Mouse (Mus musculus) ovary, adult 2 months (tissue): Measurements from ENCODE around the gene Preb. TPM values are rescaled to one million over a fixed set of nuclear protein-coding genes. Genes with fewer than 3 reads are reported as not detected.

Experiments used
- polyA plus RNA-seq: library from polyadenylated mRNA; depleted of rRNA; stranded (reverse); fragments of >200 nt; gene quantifications from 2 replicates; pipeline ENCODE4 v1.2.3, GENCODE M21; 2012; rRNA removed

The Preb gene
- 339 and 366 TPM in 2 replicates for polyA plus RNA-seq

DNA sequence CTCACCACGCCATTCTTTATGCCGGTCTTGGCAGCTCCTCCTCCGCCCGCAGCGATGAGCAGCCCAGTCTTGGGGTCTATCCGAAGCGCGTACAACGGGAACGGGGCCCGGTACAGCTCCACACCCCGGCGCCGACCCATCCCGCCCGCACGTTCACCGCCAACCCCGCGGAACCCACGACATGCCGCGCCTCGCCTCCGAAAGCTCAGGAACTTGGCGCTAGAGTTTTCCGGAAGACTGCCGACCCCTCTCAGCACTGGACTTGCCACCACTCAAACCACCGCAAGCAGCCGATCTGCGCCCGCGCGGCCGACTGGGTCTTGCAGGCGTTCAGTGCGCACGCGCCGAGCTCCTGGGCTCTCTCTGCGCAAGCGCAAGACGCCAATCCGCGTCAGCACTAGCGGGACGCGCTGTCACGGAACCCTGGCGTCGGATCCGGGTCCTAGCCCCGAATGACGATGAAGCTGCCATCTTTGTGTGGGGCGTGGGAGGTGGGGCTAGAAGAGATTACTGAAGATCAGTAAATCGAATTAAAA lies at the start of gene Preb:
Gene Preb, minus strand, starts transcription at position 396 of the 536 bp plus-strand sequence.

DNA sequence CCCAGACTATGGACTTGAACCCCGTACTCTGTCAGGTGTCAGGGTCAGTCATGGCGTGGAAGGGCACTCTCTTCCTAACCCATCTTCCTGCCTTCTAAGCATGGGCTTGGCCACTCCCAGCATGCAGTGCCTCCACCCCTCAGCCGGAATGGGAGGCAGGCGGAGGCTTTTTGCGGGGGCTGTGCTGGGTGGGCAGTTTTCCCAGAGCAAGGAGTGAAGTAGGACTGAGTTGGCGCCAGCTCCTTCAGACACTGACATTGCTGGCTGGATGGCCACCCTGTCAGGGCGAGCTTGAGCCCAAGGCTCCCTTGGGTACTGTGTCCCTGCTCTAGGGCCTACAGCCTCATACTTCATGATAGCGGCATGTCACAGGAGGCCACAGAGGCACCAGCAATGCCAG lies 8.3 kb upstream of the Preb start, which contains the start of gene Tcf23:
Gene Tcf23, plus strand, starts transcription at position 247 of the 400 bp plus-strand sequence.

DNA sequence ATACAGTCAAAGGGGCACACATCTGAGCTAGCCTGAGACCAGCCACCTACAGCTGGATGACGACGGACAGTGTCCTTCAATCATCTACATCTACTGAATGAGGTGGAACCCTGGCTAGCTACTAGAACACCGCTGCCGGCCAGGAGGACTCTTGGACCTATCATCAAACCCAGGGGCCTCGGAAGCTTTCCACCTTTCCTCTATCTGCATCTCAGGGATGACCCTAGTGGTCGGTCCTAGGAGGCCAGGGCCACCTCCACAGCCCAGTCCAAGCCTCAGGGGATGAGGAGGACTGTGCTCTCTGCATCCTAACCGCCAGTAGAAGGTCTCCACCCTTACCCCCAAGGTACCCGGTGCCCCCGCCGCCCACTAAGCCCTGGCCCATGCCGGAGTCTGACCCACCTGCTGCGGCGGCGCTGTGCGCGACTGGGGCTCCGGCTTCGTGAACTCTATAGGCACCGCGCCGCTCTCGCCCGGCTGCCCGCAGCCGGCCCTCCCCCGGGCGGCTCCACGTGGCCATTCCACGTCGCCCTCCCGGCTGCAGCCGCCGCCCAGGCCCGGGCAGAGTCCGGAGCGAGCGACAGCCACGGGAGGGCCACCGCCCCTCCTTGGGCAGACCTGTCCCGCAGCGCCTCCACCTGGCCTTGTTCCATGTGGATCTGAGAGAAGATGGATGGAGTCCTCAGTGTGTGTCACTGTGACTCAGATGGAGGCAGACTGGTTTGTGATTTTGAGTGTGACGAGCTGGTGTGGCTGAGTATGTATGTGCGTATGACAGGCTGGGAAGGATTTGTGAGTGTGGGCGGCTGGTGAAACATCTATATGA lies 15.0 kb downstream of the Preb start, which contains the start of gene Cgref1:
Gene Cgref1, minus strand, starts transcription at position 636 of the 826 bp plus-strand sequence.

DNA sequence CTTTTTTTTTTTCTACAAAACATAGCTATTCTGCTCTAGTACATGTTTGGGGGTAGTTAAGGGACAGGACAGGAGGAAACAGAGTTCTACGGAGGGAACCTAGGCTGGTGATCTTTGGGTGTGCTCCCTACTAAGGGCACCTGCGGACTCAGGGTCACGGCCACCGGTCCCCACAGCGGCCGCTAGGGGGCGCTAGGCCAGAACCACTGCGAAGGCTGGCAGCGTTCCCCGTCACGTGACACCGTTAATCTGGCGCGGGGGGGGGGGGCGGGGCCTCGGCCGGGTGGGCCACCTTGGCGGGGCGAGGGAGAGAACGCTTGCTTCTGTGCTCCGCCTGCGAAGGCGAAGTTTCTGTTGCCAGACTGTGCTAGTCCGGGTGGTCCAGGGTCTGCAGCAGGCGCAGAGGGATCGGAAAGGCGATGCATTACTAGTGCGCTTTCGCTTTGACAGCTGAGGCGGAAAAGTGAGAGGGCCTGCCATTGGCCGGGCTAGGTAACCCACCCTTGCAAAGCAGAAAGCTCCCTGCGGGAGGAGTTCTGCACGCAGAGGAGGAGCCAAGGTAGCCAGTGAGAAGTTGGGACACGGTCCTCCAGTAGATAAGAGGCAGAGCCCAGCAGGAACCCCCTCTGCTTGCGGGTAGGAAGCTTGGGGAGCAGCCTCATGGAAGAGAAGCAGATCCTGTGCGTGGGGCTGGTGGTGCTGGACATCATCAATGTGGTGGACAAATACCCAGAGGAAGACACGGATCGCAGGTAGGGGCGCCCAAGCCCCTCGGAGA lies 38.7 kb downstream of the Preb start, which contains the start of gene Khk:
Gene Khk, plus strand, starts transcription at position 176 of the 778 bp plus-strand sequence.

DNA sequence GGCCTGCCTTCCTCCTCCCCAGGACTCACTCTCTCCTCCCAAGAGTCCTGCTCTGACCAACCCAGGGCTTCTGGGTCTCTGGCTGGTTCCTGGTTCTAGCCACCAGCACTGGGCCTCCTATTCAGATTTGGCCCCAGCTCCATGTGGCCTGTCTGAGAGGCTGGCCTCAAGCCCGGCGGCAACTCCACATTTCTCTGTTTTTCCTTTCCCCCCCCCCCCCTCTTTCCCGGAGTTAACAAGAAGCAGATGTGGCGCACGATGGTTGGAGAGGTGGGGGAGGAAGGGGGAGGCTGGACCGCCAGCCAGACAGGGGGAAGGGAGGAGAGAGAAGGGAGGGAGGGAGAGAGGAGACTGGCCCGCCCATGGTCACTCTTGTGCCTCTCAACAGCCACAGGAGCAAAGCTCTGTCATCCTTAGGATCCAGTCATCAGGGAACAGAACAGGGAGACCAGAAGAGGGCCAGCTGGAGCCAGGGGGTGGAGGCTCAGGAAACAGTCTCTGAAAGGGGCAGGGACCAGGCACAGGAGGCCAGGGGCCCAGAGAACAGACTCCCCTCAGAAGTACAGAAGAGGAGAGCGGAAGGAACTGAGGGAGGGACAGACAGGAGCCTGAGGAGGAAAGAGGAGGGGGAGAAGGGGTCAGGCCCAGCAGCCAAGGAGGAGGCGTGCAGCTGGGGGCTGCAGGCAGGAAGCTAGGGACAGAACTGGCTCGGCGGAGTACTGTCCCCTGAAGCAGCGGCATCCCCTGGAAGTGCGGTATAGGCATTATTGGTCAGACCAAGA lies 46.9 kb downstream of the Preb start, which contains the start of gene Emilin1:
Gene Emilin1, plus strand, starts transcription at position 343 of the 782 bp plus-strand sequence.

DNA sequence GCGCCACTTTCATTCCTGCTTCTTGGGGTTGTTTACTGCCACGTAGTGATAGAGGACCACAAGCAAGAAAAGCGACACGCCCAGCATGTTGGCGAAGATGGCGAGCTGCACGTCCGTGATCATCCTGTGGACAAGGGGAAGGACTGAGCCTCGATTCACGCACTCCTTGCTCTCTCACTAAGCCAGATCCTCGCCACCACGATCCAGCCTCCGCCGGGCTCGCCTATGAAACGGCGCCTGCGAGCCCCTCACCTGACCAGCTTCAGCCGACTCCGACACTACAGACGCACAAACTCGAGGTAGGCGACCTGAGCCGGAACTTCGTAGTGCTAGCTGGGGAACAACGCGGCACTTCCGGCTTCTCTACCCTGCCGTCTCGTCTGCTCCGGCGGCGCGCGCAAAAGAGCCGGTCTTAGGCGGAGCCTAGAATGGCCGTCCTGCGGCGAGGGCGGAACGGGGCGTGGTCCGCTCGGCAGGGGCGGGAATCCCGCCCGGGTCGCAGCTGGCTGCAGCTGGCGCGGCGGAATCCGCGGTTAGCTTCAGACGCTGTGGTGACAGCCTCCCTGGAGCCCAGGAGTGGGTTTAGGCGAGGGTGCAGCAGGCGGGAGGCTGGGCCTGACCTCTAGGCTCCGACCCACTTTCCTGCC lies 52.6 kb downstream of the Preb start, which contains the start of gene Ost4:
Gene Ost4, minus strand, starts transcription at position 376 of the 647 bp plus-strand sequence.

Other genes with a start within 250 kb of the Preb start
- gene Dpysl5, start 248.8 kb downstream of the Preb start, polyA plus RNA-seq, result 27.2 and 40.7 TPM in 2 replicates
- 55.0 and 61.6 TPM in 2 replicates for gene Mapre3, start 145.7 kb downstream of the Preb start, polyA plus RNA-seq
- gene Tmem214, start 92.3 kb downstream of the Preb start, polyA plus RNA-seq, result 199 and 217 TPM in 2 replicates
- 33.4 and 37.4 TPM in 2 replicates for gene Agbl5, start 71.7 kb downstream of the Preb start, polyA plus RNA-seq
- 183 and 253 TPM in 2 replicates for gene Ost4, start 52.6 kb downstream of the Preb start, polyA plus RNA-seq
- gene Emilin1, start 47.0 kb downstream of the Preb start, polyA plus RNA-seq, result 224 and 300 TPM in 2 replicates
- gene Khk, start 38.9 kb downstream of the Preb start, polyA plus RNA-seq, result 67.5 and 91.3 TPM in 2 replicates
- gene Cgref1, start 14.8 kb downstream of the Preb start, polyA plus RNA-seq, result 10.4 and 10.6 TPM in 2 replicates
- 14.7 and 15.3 TPM in 2 replicates for gene Tcf23, start 8.3 kb upstream of the Preb start, polyA plus RNA-seq
- 117 and 121 TPM in 2 replicates for gene Atraid, start 88.0 kb upstream of the Preb start, polyA plus RNA-seq
- gene Slc5a6, start 88.6 kb upstream of the Preb start, polyA plus RNA-seq, result 31.7 and 33.3 TPM in 2 replicates
- gene Cad, start 94.4 kb upstream of the Preb start, polyA plus RNA-seq, result 76.0 and 78.1 TPM in 2 replicates
- gene Dnajc5g, start 145.9 kb upstream of the Preb start, polyA plus RNA-seq, result 0.10 TPM in 1 of 2 replicates, not detected in the other
- 18.2 and 19.2 TPM in 2 replicates for gene Slc30a3, start 147.9 kb upstream of the Preb start, polyA plus RNA-seq
- not detected in 2 replicates for gene Trim54, start 156.4 kb upstream of the Preb start, polyA plus RNA-seq
- gene Ucn, start 178.5 kb upstream of the Preb start, polyA plus RNA-seq, result not detected in 2 replicates
- 103 and 145 TPM in 2 replicates for gene Mpv17, start 193.9 kb upstream of the Preb start, polyA plus RNA-seq
- 3.5 and 6.0 TPM in 2 replicates for gene Gm29609, start 219.6 kb upstream of the Preb start, polyA plus RNA-seq
- gene Gtf3c2, start 219.8 kb upstream of the Preb start, polyA plus RNA-seq, result 43.0 and 59.5 TPM in 2 replicates
- 110 and 123 TPM in 2 replicates for gene Snx17, start 232.9 kb upstream of the Preb start, polyA plus RNA-seq
- gene Eif2b4, start 233.1 kb upstream of the Preb start, polyA plus RNA-seq, result 58.4 and 95.8 TPM in 2 replicates
- 86.1 and 89.2 TPM in 2 replicates for gene Zfp513, start 241.9 kb upstream of the Preb start, polyA plus RNA-seq